Mouse (Mus musculus) R1 (cell line): Measurements from ENCODE around the gene B3glct.

Source experiments
- DNase-seq: peaks from one replicate; pipeline ENCODE4 v3.0.0-alpha.2; 2018; ENCODE audit warnings: low read depth, low spot score

Gene B3glct

DNA sequence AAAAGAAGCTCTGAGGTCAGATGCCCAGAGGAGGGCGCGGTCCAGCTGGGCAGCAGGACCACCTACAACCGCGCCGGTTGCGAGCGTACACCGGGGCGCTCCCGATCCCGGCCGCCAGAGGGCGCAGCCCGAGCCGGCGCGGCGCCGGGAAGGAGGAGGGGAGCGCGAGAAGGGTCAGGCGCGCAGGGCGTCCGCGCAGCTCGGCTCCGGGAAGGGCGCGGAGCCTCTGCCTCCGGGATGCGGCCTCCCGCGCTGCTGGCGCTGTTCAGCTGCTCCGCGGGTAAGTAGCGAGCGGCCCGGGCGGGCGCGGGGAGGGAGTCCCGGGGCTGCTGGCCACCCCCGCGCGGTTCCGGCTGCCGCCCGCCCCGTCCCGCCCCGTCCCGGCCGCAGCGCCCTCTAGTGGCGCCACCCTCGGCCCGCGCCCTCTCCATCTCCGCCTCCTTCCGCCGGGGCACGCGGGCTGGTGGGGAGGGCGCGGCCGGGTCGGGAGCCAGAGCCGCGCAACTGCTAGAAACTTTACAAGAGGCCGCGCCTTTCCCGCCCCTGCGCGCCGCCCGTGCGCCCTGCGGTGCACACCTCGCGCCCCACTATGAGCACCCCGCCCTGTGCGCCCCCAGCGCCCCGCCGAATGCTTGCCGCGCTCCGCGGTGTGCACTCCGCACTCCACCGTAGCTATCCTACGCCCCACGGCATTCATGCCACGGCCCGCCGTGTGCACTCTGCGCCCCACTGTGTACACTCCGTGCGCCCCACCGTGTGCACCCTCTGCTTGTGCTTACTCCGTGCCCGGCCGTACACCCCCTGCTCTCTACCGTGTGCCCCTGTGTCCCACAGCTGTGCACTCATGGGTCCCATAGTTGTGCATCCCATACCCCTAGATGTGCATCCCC lies at the start of gene B3glct:
Gene B3glct, plus strand, starts transcription at position 131 of the 890 bp plus-strand sequence.
- DNase-seq = peak; percentile 78

DNA sequence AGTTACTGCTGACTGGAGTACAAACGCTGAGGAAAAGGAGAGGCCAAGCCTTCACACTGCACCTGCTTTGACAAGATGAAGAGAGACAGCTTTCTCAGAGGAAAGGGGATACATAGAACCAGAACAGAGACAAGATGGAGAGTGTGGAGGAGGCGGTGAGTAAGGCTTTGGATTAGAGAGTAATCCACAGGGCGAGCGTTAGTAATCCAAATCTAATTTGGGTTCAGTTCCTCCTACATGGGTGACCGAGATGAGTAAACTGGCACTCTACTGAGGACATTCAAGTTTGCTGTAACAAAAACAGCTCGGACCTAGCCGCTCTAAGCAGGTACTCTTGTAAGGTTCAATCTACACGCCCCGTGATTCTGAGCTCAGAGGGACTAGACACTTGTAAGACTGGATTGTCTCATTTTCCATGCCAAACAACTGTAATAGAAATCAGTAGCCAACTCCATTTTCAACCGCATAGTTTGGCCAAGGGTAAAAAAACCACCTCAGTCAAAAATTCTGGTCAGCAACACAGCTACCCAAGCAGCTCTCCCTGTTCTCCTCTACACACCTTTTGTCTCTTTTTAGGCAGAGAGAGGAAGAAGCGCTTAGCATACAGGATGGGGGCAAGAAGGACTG lies 43.5 kb upstream of the B3glct start:
- DNase-seq = no peak

- DNase-seq = no peak
Observed at GRCm38 (mm10) chr5:149635556-149635955, 42.5 kb upstream of the B3glct start.

DNA sequence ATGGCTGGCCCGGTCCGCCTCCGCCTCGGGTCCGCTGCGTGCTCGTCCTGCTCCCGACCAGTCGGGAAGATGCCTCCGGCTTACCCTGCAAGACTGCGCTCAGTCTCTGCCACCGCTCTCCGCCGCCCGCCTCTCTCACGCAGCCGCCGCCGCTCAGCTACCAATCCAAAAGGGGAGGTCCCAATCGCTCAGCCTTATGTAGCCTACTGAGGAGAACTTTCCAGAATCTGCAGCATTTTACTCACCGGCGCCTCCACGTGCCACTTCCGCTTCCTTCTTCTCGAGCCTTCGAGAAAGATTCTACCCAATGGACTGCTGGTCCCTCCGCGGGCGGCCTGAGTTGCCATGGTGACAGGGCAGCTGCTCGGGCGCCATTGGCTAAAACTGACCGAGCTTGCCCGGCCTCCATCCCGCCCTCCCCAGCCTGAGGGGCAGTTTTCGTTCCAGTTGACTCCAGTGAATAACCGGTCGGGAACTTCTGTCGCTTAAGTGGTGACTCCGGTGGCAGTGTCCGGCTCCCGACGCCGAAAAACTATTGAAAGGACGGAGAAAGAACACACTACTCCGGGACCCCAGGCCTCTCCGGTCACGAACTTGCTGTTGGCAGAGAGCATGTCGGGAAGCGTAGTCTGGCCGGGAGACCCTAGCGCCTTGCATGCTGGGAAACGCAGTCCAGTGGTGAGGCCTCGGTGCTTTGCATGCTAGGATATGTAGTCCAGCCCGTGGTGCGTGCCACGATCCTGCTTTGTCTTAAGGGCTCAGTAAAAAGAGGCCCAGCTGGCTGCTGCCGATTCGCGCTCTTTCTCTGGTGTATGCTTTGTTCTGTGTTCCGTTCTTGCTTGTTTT lies 41.7 kb upstream of the B3glct start, which contains the start of gene Hsph1:
Gene Hsph1, minus strand, starts transcription at position 302 of the 846 bp plus-strand sequence.
- DNase-seq = peak; percentile 99

GRCm38 (mm10) chr5:149637306-149637705 lies 40.7 kb upstream of the B3glct start:
- DNase-seq = no peak

GRCm38 (mm10) chr5:149641277-149641892 lies 36.6 kb upstream of the B3glct start:
- peak; percentile 98 for DNase-seq

GRCm38 (mm10) chr5:149642366-149642765 lies 35.7 kb upstream of the B3glct start:
- DNase-seq = peak; percentile 45

DNA sequence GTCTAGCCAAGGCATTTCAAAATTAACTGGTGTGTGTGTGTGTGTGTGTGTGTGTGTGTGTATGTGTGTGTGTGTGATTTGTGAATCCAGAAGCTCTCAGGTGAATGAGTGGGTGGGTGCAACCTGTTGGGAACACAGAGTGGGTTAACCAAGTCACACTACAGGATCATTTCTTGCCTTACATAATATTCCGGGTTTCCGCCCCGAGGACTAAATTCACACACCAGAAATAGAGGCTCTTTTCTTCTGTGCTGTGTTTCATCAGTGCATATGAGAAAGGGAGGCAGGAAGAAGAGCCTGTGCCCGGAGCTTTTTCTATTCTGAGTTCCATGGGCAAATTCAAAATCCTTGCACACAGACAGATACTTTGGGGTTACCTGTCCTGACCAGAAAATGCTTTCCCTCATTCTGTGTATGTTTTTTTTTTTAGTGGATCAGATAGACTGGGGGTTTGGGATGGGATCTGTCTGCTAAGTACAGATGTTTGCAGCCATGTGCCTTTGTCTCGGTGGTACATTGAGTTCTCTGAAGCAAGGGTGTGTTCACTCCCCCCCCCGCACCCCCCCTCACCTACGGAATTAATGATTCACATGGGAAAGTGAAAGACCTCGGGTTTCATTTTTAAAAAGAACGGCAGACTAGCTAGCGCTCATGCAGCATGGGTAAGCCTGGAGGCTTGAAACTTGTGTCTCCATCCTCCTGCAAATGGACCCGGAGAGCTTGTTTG lies 35.1 kb upstream of the B3glct start:
- DNase-seq = no peak

DNA sequence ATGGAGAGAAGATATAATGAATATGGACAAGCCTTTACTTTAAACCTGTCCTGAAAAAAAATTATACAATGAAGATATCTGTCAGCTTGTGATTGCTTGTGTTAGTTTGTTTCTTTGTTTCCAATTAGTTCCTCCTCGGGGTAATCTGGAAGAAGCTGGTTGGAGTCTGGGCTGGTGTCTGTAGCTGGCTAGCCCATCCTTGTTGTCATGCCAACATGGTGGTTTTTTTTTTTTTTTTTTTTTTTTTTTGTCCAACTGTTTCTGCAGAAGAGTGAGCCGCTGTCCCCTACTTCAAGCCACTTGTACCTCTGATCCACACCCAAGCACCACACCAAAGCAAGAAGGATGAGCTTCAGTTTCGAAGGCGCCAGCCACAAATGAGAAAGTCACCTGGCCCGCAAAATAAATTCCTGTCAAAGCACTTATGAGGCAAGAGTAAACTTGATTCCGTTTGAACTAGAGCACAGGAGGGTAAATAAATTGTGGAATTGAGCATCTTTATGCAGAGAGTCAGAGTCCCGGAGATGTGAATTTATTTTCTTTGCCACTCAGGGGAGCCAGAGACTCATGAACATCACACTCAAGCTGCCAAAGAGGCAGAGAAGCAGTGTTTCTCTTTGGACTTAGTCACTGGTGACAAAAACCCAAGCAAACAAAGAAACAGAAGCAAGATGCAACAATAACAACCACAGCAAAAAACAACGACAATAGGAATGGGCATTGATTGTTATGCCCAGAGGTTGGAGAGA lies 30.5 kb upstream of the B3glct start:
- DNase-seq = no peak

DNA sequence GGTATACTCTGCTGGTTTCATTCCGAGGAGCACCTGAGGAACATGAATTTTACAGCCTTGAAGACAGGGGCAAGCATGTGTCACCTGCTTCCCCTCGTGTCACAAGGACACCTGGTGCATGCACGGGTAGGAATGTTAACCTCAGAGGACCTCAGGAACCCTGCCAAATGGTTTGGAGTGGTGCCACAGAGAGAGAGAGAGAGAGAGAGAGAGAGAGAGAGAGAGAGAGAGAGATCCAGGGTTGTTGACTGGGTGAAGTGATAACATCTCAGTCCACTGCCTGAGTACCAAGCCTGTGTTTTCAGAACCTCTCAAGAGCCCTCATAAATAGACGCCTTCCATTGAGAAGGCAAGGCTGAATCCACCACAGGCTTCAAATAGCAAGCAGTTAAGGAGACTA lies 29.8 kb upstream of the B3glct start:
- no peak for DNase-seq

DNA sequence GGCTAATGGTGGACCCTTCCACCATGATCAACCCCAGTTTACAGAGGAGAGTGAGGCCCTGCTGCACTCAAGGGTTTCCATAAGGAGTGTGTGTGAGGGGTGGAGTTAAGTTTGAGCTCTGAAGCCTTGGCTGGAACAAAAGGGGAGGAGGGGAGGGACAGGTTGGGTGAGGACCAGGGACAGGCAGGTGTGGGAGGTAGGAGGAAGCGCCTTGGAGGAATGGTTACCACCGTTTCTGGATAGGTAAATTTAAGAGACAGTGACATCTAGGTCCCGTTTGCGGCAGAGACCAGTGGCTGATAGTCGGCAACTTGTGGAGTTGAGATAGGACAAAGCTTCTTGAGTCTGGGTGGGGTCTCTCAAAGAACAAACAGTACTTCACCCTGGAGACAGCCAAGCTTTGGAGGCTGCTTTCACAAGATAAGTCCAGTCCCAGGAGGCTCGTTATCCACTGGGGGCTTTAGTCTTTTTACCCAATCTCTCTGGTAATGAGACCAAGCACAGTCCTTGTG lies 29.1 kb upstream of the B3glct start:
- DNase-seq = peak; percentile 72

GRCm38 (mm10) chr5:149649499-149650178 lies 28.4 kb upstream of the B3glct start:
- no peak for DNase-seq

- no peak for DNase-seq
Observed at GRCm38 (mm10) chr5:149650179-149650553, 27.9 kb upstream of the B3glct start.

- no peak for DNase-seq
Observed at GRCm38 (mm10) chr5:149655636-149656035, 22.4 kb upstream of the B3glct start.

DNA sequence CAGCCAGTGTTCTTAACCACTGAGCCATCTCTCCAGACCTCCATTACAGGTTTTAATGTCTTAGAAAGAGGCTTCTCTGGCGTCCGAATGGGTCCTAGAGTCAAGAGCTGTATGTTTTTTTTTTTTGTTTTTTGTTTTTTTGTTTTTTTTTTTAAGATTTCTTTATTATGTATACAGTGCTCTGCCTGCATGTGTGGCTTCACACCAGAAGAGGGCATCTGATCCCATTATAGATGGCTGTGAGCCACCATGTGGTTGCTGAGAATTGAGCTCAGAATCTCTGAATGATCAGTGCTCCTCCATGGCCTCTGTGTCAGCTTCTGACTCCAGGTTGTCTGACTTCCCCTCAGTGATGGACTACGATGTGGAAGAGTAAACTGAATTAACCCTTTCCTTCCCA lies 20.0 kb upstream of the B3glct start:
- no peak for DNase-seq

DNA sequence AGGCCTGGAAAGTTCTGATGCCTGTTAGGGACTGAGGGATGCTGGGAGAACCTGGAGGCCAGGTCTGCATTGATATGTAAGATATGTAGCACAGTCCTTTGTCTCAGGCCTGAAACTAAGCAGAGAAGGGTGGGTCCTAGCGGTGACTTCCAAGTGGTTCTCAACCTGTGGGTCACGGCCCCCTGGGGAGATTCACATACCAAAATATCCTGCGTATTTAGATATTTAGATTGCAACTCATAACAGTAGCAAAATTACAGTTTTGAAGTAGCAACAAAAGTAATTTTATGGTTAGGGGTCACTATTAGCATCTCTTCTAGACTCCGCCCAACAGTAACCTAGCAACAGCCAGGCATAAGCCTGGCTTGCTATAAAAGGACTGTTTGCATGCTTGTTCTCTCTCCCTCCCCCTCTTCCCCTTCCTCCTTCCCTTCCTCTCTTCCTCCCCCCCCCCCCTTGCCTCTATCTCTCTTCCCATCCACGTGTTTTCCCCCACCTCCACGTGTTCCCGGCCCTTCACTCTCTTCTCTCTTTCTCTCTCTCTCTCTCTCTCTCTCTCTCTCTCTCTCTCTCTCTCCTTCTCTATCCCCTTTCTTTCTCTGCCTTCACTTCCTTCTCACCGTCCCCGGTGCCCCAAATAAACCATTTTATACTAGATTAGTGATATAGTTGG lies 19.2 kb upstream of the B3glct start:
- peak; percentile 75 for DNase-seq

- no peak for DNase-seq
Observed at GRCm38 (mm10) chr5:149659414-149659780, 18.6 kb upstream of the B3glct start.

DNA sequence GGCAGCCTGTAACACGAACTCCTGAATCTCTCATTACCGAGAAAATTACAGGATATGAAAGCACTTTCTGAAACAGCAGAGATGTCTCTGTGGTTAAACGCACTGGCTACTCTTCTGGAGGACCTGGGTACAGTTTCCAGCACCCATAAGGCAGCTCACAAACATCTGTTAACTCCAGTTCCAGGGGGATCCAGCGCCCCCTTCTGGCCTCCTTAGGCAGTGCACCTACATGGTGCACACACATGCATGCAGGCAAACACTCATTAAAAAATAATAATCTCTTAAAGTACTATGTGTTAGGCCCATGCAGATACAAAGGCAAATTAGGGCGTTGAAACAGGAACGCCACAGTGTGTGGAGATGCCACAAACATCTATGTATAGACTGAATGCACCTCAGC lies 16.6 kb upstream of the B3glct start:
- DNase-seq = no peak

DNA sequence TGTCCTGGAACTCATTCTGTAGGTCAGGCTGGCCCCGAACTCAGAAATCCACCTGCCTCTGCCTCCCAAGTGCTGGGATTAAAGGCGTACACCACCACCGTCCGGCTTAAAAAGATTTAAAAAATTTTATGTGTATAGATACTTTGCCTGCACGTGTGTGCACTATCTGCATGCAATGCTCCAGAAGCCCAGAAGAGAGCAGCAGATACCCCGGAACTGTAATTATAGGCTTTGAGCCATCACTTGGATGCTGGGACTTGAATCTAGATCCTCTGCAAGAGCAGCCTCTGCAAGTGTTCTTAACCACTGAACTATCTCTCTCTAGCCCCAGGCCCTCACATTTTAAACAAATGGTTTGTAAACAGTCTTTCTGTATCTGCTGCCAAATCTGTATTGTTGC lies 15.1 kb upstream of the B3glct start:
- DNase-seq = peak; percentile 52
